Mouse (Mus musculus) cerebral cortex, adult 2 months (tissue): Measurements from ENCODE around the gene Adh4.

Source experiments
- WGBS: fragments of 180-500 bp; shearing (Covaris S2); methylation state at CpG from one replicate; pipeline ENCODE4 v1.1.7; 2018; 5-methylcytosine and 5-hydroxymethylcytosine counted together

Gene Adh4

DNA sequence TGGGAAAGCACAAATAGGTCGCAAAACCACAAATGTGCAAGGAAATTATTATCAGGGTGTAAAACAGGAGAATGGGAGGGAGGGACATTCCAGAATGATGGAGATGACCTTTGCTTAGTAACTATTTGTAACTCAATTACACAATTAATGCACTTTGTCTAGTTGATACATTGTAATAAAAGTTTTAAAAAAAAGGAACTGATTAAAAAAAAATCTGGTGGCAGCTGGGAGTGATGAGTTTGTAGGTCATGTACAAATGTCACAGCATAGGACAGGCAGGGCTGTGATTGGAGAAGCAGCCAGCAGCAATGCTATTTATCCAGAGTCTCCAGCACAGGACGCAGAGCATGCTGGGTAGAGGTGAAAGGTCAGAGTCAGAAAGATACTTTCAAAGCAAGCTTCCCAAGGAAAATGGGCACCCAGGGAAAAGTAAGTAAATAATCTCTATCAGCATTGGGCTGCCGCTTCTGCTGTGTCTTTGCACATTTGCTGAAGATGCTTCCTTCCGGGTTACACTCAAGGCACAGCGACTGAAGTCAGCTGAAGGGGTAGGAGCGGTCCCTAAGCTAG is at the start of gene Adh4:
Adh4 (plus strand) TSS at position 346 of the 570 bp plus-strand sequence.
- 88% methylated on average over 6 of the region's 6 CpGs for WGBS

DNA sequence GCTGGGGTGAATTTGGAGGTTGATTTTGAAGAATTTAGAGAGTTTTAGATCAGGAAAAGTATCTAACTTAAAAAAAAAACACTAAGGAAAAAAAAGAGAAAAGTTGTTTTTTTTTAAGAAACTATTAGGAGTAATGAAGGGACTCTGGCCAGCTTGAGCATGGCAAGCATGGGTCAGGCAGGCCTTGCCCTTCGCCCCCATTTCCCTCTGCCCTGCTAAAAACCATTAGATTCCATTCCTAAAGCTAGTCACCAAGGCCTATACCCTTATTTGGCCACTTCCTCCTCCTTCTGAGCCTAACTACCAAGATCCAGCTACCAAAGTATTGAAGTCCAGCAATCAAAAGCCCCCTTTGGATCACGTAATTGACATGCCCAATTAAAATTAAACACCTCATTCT is 49.1 kb upstream of the Adh4 start:
- 80% methylated on average over 2 of the region's 2 CpGs for WGBS

DNA sequence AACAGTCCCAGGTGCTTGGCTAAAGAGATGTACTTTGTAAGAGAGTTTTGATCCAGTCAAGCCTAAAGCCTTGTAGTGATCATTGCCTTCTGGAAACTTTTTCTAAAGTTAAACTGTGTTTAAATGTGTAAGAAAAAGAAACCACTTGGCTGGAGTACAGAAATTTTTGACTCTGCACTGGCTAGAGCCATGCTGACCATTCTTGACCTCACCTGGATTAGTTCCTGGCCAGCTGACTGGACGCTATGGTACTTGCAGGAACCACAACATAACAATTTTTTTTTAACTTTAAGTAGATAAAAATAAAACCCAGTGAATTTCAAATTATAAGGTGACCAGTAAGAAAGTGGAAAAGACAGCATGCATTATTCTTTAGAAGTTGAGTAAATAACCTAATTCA is 45.7 kb upstream of the Adh4 start:
- WGBS: 92% methylated on average over 1 of the region's 1 CpGs

DNA sequence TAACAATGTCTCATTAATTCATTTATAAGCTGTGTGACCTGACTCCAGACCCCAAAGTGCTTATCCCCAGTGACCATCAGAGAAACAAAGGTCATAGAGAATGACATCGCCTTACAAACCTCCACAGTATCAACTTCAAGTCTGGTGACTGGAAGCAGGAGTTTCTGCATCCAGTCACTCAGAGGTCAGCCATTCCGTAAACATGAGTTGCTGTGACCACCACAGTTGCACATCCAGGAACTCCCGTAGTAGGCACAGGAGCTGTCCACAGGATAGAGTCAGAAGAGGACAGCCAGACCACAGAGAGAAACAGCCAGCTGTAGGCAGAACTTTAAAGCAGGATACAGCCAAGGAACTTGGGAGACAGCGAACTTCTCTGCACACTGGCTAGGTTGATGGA is 45.0 kb upstream of the Adh4 start:
- 88% methylated on average over 4 of the region's 4 CpGs for WGBS

DNA sequence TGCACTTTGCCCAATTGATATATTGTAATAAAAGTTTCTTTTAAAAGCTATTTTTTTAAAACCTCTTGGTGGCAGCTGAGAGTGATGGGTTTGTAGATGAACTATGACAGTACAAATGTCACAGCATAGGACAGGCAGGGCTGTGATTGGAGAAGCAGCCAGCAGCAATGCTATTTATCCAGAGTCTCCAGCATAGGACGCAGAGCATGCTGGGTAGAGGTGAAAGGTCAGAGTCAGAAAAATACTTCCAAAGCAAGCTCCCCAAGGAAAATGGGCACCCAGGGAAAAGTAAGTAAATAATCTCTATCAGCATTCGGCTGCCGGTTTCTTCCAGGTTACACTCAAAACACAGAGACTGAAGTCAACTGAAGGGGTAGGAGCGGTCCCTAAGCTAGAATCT is 41.3 kb upstream of the Adh4 start:
- 80% methylated on average over 4 of the region's 4 CpGs for WGBS

DNA sequence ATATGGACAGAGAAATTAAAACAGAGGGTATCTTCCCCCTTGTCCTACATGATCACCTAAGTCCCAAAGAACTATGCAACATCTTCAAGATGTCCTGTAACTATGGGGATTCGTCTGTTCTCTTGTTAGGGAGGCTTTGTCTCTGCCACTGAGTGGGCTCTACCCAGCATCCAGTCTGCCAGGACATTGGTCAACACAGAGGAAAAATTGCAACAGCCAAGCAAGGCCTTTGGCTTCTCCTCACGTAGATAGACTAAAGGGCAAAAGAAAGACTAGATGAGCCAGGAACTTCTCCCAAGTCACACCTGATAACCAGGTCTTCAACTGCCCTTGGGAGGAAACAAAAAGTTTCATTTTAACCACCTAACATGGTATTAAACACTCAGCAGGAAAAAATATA is 40.1 kb upstream of the Adh4 start:
- 81% methylated on average over 2 of the region's 2 CpGs for WGBS

DNA sequence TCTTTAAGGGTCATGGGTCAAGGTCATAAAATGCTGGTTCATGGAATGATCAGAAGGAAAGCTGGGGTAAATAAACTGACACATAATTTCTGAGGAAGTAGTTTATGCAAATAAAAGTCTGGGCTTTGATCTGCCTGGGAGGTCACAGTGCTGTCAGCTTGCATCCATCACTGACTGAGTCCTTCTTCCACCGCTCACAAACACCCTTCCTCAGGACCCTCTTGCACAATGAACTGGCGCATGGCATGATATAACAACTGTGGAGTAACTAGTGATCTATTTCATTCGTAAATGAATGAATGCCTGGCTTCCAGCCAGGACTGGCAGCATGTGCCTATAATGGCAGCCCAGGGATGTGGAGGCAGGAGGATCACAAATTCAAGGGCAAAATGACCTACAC is 34.1 kb upstream of the Adh4 start:
- 37% methylated on average over 3 of the region's 3 CpGs for WGBS

DNA sequence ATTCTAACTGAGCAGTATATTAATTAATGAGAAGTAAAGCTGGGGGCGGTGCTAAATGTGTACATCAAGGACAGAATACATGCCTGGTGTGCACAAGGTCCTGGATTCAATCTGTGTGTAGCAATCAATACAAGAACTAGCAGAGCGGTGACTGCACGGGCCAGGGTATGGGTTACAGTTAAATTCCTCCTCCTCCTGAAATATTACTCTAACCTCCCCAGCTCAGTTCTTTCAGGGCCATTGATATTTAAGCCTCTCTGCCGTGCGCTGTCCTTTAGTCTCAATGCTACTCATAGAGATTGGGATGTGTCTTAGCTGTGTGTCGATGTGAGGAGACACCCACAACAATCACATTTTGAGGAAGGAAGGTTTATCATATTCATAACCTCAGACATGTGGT is 28.1 kb upstream of the Adh4 start:
- WGBS: 94% methylated on average over 6 of the region's 6 CpGs

DNA sequence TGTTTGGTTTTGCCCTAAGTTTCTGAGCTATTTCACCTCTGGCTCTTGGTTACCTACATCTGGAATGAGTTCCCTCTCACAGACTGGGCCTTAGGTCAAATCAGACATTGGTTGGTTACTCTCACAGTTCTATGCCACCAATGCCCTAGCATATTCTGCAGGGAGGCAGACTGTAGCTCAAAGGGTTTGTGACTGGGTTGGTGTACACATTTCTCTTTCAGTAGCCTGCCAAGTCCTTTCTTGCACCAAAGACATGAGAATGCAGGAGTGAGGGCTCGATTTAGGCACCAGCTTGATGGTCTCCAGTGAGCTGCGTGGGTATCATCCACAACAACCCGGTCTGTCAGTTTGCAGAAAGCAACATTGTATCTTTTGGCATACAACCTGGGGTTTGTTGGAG is 10.4 kb upstream of the Adh4 start:
- WGBS: 59% methylated on average over 3 of the region's 3 CpGs

DNA sequence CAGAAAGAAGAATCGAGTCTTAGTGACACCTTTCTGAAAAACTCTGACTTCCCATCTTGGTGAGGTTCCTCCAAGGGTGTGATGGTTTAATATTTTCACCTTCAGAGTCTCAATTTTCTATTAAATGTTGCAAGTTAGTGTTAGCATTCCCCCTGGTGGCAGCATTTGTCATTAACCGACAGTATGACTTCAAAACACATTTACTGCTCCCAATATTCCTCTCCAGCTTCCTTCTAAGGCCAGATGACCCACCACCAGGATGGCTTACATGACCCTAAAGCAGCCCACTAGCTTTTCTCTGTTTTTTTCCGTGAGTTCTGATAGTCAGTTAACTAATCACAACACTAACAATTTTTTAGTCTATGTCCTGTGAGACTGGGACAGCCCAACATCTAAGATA is 9.9 kb upstream of the Adh4 start:
- WGBS: 49% methylated on average over 3 of the region's 3 CpGs

DNA sequence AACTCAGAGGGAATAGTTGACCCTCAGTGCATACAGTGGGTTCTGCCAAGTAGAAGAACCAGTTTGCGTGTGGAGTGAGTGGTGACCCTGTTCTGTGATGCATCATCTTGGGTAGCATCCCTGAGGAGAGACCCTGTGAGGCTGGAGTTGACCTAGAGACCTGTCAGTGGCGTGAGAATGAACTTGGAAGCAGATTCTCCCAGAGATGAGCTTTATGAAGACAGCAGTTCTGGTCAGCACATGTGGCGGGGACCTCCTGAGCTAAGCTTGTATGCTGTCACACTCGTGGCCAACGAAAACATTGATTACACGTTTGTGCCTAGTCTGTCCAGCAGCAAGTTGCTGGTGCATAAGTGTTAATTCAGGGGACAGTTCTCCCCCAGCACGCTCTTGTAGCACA is 9.4 kb upstream of the Adh4 start:
- WGBS: 86% methylated on average over 7 of the region's 7 CpGs

DNA sequence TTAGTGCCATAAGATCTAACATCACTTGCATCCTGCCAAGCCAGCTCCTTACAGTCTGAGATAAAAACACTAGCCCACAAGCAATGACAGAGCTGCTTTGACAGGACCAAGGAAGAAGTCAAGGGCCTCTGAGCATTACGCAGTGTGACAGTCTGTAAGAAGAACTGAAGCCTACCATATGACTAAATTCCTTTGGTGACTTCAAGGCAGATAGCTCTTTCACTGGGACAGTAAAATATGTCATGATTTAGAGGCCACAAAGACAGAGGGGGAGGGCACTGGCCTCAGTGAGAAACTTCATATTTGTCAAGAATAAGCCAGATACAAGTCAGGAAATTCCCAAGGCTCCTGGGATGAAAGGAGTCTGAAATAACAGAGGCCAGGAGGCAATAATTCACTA is 7.3 kb upstream of the Adh4 start:
- 97% methylated on average over 1 of the region's 1 CpGs for WGBS

DNA sequence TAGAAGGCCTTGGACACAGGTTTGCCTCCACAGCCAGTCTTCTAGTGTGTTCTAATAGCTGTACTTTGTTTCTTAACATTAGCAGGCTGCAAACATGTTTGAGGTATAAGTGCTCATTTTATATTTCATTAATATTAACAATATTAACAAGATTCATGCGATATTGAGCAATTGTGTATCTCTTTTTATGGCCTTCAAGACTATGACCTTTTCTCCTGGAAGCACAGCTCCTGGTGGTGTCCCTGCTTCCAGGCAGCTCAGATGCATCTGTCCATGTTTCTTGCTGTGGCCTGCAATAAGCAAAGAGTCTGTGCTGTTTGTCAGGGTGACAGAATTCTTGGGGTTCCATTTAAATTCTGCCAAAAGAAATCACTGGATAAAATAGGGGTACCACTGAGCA is 5.7 kb upstream of the Adh4 start:
- 93% methylated on average over 1 of the region's 1 CpGs for WGBS

DNA sequence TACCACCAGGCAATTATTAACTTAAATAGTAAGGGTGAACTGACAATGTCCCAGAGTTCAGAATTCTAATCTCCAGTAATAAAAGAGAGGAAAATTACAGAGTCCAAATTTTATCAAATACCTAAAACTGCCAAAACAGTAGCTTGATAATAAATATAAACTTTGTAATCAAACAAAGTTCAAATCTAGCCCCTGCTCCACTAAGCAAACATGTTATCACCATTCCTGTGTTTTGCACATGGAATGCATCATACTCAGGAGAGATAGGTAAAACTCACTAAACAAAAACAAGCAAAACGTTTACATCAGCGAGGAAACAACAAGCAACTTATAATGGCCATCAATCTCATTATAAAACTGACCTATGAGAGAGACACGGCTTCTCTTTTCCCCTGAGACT is 5.1 kb upstream of the Adh4 start:
- 75% methylated on average over 3 of the region's 3 CpGs for WGBS

DNA sequence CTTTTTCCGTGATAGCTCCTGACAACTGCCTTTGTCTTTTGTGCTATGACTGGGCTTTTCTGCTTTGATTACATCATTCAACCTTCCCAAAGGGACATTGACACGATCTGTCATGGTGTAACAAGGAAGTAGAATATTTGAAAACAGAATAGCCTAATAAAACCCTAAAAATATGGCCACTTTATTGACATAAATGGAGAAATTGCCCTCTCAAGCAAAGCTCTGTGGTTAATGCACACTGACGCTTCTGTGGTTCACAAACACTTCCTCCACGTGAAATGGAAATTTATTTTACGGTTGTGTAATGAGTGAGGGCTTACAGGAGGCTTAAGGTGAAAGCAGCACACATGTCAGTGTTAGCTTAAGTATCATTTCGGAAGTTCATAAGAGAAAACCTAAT is 4.1 kb downstream of the Adh4 start:
- WGBS: 84% methylated on average over 6 of the region's 6 CpGs

DNA sequence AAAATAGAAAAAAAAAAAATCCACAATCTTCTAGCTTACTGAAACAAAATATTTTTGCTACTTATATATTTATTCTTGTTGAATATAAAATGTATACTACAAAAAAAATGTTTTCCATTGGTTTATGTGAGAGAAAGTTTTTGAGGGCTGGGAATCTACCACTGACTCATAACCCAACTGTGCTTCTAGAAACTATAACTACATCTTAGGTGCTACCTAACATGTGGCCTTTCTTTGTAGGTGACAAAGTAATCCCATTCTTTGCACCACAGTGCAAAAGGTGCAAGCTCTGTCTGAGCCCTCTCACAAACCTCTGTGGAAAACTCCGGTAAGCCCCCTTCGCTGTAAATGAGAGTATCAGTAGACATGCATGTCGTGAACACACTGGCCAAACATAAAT is 5.1 kb downstream of the Adh4 start:
- 95% methylated on average over 3 of the region's 3 CpGs for WGBS

DNA sequence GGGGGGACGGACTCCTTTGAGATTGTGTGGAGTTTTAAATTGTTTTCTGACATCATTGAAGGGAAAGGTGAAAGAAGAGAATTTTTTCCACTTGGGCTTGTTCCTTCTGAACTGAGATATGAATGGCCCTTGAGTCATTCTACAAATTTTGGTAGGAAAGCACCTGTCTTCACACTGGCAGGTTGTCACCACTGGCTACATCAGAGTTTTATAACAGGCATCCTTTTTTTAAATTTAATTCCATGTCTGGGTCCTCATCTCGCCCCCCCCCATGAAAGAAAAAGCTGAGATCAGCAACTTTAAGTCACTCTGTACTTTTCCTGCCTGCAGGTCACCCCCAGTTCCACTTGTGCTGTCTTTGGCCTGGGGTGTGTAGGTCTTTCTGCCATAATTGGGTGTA is 8.4 kb downstream of the Adh4 start:
- WGBS: 67% methylated on average over 2 of the region's 2 CpGs

DNA sequence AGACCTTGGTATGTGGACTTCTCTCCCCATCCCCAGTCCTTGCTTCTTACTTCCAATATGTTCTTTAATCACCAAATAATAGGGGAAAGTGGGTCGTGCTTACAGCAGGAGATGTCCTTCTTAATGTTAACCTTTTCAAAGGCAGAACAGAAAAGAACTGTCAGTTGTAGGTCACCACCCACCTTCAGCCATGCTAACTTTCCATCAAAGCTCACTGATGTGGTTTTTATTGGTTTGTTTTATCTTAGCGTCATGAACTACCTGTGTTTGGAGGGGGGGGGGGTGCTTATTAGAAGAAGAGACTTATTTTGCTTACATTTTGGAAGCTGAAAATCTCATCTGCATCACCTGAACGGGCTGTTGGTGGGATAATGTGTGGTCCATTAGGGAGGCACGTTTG is 9.0 kb downstream of the Adh4 start:
- 82% methylated on average over 4 of the region's 4 CpGs for WGBS

DNA sequence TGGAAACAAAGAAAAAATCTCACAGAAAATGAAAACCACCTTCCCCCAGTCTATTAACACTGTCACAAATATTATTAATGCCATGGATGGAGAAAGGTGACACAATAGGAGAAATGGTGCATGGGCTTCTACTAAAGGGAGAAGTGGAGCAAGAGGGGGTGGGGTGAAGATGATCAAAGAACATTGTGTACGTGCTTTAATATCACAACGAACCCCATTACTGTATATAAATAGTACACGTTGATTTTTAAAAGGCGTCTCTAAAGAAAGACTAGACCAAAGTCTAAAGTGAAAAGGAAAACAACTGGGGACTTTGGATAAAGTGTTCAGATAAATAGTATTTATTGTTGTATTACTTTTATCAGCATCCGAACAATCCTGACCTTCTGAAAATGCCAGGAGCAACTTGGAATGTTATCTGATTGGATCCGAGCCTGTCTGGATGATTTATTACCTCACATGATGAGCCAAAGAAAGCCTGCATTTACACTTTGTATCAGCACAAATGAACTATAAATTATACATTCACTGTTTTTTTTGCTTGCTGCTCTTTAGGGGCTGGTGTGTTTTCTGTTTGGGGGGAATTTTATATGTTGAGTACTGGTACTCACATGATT is 15.2 kb downstream of the Adh4 start:
- 82% methylated on average over 6 of the region's 6 CpGs for WGBS

DNA sequence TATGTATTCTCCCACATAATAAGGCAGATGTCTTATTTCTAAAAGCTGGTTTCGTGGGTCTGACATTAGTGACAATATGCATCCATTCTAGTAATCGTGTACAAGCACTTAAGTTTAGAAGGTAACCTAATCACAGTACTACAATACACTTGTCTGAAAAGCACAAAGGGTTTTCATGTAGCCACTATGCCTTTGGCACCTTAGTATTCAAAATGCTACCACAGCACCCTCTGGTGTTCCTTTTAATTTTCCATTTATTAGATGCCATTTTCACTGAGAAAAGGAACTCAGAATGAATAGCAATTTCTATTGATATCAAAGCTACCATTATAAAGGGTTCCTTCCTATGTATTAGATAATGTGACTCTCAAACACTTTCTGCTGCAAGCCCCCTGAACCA is 16.6 kb downstream of the Adh4 start:
- 42% methylated on average over 2 of the region's 2 CpGs for WGBS

DNA sequence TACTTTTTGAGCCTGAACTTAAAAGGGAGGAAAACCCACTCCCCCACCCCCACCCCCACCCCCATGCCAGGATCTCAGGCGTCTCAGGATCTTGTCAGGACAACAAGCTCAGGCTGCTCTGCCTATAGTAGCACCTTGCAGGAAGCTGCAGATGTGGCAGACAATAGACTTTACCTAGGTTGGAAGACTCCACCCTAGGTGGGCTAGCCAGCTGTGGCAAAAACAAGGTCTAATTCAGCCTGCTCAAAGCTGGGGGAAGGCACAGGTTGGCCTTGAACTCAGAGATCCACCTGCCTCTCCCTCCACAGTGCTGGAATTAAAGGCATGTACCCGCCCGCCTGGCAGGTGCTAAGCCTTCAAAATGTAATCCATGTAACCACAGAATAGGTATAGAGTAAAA is 23.4 kb downstream of the Adh4 start:
- 78% methylated on average over 3 of the region's 3 CpGs for WGBS

DNA sequence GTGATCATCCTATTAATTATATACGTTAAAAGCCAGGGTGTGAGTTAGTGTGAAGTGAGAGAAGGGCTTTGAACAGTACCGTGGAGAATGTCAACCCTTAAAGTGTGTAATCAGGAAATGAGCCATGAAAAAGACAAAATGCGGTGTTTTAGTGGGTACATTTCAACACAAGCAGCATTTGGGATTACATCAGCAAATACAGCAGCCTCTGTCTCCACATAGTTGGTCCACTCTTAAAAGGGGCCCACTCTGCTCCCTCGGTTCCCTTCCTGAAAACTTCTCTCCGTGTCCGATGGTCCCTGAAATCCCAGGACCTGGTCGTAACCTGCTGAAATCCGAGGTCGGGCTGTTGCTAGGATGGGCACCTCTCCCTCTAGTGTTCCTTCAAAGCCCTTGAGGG is 26.9 kb downstream of the Adh4 start:
- under 1% methylated on average over 9 of the region's 9 CpGs for WGBS

DNA sequence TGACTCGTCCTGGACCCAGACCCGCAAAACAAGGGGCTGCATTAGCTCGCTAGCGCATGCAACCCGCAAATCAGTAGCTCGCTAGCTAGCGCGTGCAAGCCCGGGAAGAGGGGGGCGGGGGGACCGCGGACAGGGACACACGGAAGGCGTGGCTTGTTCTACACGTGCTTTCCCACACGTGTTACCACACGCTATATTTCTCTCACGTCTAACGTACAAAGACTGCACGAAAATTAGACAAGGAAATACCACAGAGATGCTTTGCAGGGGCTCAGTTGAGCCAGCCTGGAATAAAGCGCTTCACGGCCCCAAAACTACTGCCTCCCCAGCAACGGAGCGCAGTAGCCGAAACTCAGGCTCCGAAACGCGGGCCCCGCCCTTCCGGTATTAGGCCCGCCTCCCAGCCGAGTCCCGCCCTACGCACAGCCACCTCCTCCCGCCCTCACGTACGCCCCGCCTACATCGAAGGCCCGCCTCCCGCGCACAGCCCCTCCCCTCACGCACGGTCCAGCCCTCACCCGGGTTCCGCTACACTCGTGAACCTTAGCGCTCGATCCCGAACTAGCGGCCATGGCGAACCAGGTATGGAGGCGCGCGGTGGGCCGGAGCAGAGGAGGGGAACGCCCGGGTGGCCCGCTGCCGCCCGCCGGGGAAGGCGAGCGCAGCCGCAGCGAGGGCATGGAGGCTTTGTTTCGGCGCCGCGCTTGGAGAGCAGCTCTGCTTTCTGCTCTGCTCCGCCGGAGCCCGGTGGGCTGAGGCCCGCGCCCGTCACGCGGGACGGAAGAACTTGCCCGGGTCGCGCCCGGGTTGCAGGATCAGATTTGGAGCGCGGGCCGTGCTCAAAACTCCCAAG is 27.6 kb downstream of the Adh4 start, which contains the start of gene Adh5:
Adh5 (plus strand) TSS at position 482 of the 853 bp plus-strand sequence.
- WGBS: under 1% methylated on average over 85 of the region's 86 CpGs
